In genomic region chr9:63568808-63569207, GRCm38 (mm10) we compare ENCODE assay signal across 10 mouse cellular contexts. TPM values are rescaled to one million over a fixed set of nuclear protein-coding genes. Genes with fewer than 3 reads are reported as not detected.
DNase-seq lines count a peak whose midpoint lies in the region; ATAC-seq lines count a peak whose summit lies in the region.
"Had no signal": no experiment of that assay in that cellular context is flagged by ENCODE, and none has a peak within 500 bp of the region (broad histone marks: within the 10 kb centered on the region; RNA-seq: fewer than 3 reads in every experiment).

No protein-coding gene starts in this region.

- no peaks in the 10 kb centered on the region for H3K27me3 ChIP-seq in intestine, embryonic 15.5 days (replicated peaks)
- H3K27me3 ChIP-seq in intestine, embryonic 16.5 days (replicated peaks; ENCODE audit: control insufficient read depth, insufficient read depth, low read length): 0 out of 2 replicates have a peak, but pooled peaks cover 3% of the 10 kb centered on the region
- no peaks in the 10 kb centered on the region; the same call in 1 of the 2 replicates for H3K27me3 ChIP-seq in neural tube, embryonic 13.5 days

- peak; percentile 26 for DNase-seq in right cerebral cortex, postnatal 4 days
- DNase-seq in right cerebral cortex, adult 2 months (ENCODE audit: low spot score in 2 of 2): no peak
- peak; percentile 35 to 48 for DNase-seq in heart, postnatal 10 days
- no peak for DNase-seq in gastrocnemius, postnatal 36 days
- no peak for DNase-seq in spleen, postnatal 36 days (ENCODE audit: low spot score in 2 of 2)
- DNase-seq: cerebellum, adult 8-10 months had no signal

- peaks cover 6% of the 10 kb centered on the region for H3K4me1 ChIP-seq in intestine, embryonic 15.5 days (replicated peaks)
- no peaks in the 10 kb centered on the region for H3K4me1 ChIP-seq in intestine, embryonic 16.5 days (ENCODE audit: control insufficient read depth, insufficient read depth, low read length)
- H3K4me1 ChIP-seq in neural tube, embryonic 13.5 days (replicated peaks): peaks cover 30% of the 10 kb centered on the region

- intact Hi-C loops in heart, postnatal 10 days (cut with DNase I): no loop called here
- intact Hi-C loops in gastrocnemius, postnatal 36 days (cut with DNase I): no loop called here

- WGBS in intestine, embryonic 15.5 days: 19% methylated on average over 8 of the region's 8 CpGs
- WGBS in intestine, embryonic 16.5 days: 19% methylated on average over 8 of the region's 8 CpGs
- WGBS in neural tube, embryonic 13.5 days: 10% methylated on average over 8 of the region's 8 CpGs

- no peak overlapping the region for H3K9ac ChIP-seq in intestine, embryonic 15.5 days
- no peak overlapping the region for H3K9ac ChIP-seq in intestine, embryonic 16.5 days (ENCODE audit: low read depth, low read length)
- no peak overlapping the region for H3K9ac ChIP-seq in neural tube, embryonic 13.5 days

- no peaks in the 10 kb centered on the region for H3K9me3 ChIP-seq in intestine, embryonic 15.5 days
- H3K9me3 ChIP-seq in intestine, embryonic 16.5 days (ENCODE audit: control insufficient read depth, low read length): no peaks in the 10 kb centered on the region
- H3K9me3 ChIP-seq in neural tube, embryonic 13.5 days: no peaks in the 10 kb centered on the region

- no peak overlapping the region for H3K4me3 ChIP-seq in intestine, embryonic 15.5 days (replicated peaks)
- no peak overlapping the region for H3K4me3 ChIP-seq in intestine, embryonic 16.5 days (ENCODE audit: low read length)
- H3K4me3 ChIP-seq in neural tube, embryonic 13.5 days: no peak overlapping the region
- H3K4me3 ChIP-seq: megakaryocyte, embryonic 14.5 days had no signal

- H3K36me3 ChIP-seq in intestine, embryonic 15.5 days: no peaks in the 10 kb centered on the region
- no peaks in the 10 kb centered on the region for H3K36me3 ChIP-seq in intestine, embryonic 16.5 days (ENCODE audit: control insufficient read depth, insufficient read depth, low read length)
- H3K36me3 ChIP-seq in neural tube, embryonic 13.5 days: no peaks in the 10 kb centered on the region

- peak overlapping the region; percentile 36 for H3K4me2 ChIP-seq in intestine, embryonic 15.5 days (replicated peaks)
- no peak overlapping the region for H3K4me2 ChIP-seq in intestine, embryonic 16.5 days (ENCODE audit: low read depth, low read length)
- peak overlapping the region; percentile 28 for H3K4me2 ChIP-seq in neural tube, embryonic 13.5 days

- ATAC-seq in intestine, embryonic 15.5 days: no peak
- ATAC-seq in intestine, embryonic 16.5 days: no peak
- no peak for ATAC-seq in neural tube, embryonic 13.5 days (ENCODE audit: low read depth)

- H3K27ac ChIP-seq in intestine, embryonic 15.5 days: no peak overlapping the region
- no peak overlapping the region for H3K27ac ChIP-seq in intestine, embryonic 16.5 days (ENCODE audit: low read length)
- H3K27ac ChIP-seq in neural tube, embryonic 13.5 days (replicated peaks): peak overlapping the region; percentile 43

RNA-seq across cellular contexts. Expression of gene Iqch, which starts 33.5 kb away (rescaled TPM):
- polyA plus RNA-seq in intestine, embryonic 15.5 days (2015; fragmentation: Nextera tagmentation; extraction: Ambion mirVana): 0.08 and 0.14 TPM in 2 replicates
- 0.06 TPM in 1 of 2 replicates, not detected in the other for polyA plus RNA-seq in intestine, embryonic 16.5 days (2015; fragmentation: Nextera tagmentation; extraction: Ambion mirVana)
- not detected for total RNA-seq in heart, postnatal 10 days (2021)
- 0.51 and 0.53 TPM in 2 replicates for polyA plus RNA-seq in neural tube, embryonic 13.5 days (2015; fragmentation: Nextera tagmentation; extraction: Ambion mirVana)
- not detected for total RNA-seq in gastrocnemius, postnatal 36 days (2021)

RNA-seq across cellular contexts. Expression of gene Aagab, which starts 33.7 kb away (rescaled TPM):
- 27.2 and 28.2 TPM in 2 replicates for polyA plus RNA-seq in intestine, embryonic 15.5 days (2015; fragmentation: Nextera tagmentation; extraction: Ambion mirVana)
- polyA plus RNA-seq in intestine, embryonic 16.5 days (2015; fragmentation: Nextera tagmentation; extraction: Ambion mirVana): 27.8 and 28.1 TPM in 2 replicates
- 10 to 100 TPM; 20.6 to 24.8 TPM for total RNA-seq in heart, postnatal 10 days (2021)
- polyA plus RNA-seq in neural tube, embryonic 13.5 days (2015; fragmentation: Nextera tagmentation; extraction: Ambion mirVana): 53.5 and 57.7 TPM in 2 replicates
- total RNA-seq in gastrocnemius, postnatal 36 days (2021): 10 to 100 TPM; 10.9 TPM

Comparison
In these comparisons a context has a peak if more than half of its experiments do, and no peak if none do; other contexts are left out.
1. DNase-seq: peak in right cerebral cortex, postnatal 4 days (single experiment) and heart, postnatal 10 days (2 of 2); none in right cerebral cortex, adult 2 months (0 of 2), gastrocnemius, postnatal 36 days (0 of 2) and spleen, postnatal 36 days (0 of 2).